Mouse (Mus musculus) lung, adult 2 months (tissue): Measurements from ENCODE around the gene Vwa8.

ENCODE experiments used
- CTCF ChIP-seq: fragments of 200-500 bp; IDR thresholded peaks from 2 replicates; pipeline ENCODE4 v1.5.1; 2011; ENCODE audit warnings: mild to moderate bottlenecking, low read length, control low read depth; ENCODE audit not compliant: insufficient read depth
- POLR2A ChIP-seq: fragments of 200-500 bp; IDR thresholded peaks from 2 replicates; pipeline ENCODE4 v1.6.1; 2011; ENCODE audit warnings: low read depth, mild to moderate bottlenecking, control low read depth, low read length, borderline replicate concordance; ENCODE audit errors: extremely low read depth

GRCm38 (mm10) chr14:79159451-79159850, 310.6 kb downstream of the Vwa8 start:
- TF ChIP-seq CTCF (no peak), POLR2A (no peak)
